Mouse (Mus musculus) MEL (cell line): ENCODE results near the gene Spaca6.

ENCODE experiments used
- CTCF ChIP-seq, 3 experiments: IDR thresholded peaks in 2 of 3; conservative IDR thresholded peaks in 1 of 3; 2 replicates each; pipeline ENCODE4 v1.5.1; 2011 to 2012; ENCODE audit warnings: low read length in 3 of 3, low read depth in 2 of 3, mild to moderate bottlenecking in 2 of 3, improper control_type of control experiment in 1 of 3, inconsistent platforms in 1 of 3, mixed read lengths in 1 of 3, moderate library complexity in 1 of 3; ENCODE audit not compliant: control insufficient read depth in 1 of 3, insufficient read depth in 1 of 3, poor library complexity in 1 of 3, severe bottlenecking in 1 of 3
- ETS1 ChIP-seq: IDR thresholded peaks from 2 replicates; pipeline ENCODE4 v1.6.1; 2012; ENCODE audit warnings: low read depth, mild to moderate bottlenecking, inconsistent platforms, low read length, improper control_type of control experiment, moderate library complexity
- POLR2A ChIP-seq, 2 experiments: IDR thresholded peaks; 2 replicates each; pipeline ENCODE4 v1.6.1; 2011 to 2012; ENCODE audit warnings: low read length in 2 of 2, mild to moderate bottlenecking in 2 of 2, control low read depth in 1 of 2, improper control_type of control experiment in 1 of 2, low read depth in 1 of 2, moderate library complexity in 1 of 2; ENCODE audit not compliant: control insufficient read depth in 1 of 2, insufficient read depth in 1 of 2, poor library complexity in 1 of 2
- SIN3A ChIP-seq: IDR thresholded peaks from 2 replicates; pipeline ENCODE4 v1.6.1; 2012; ENCODE audit warnings: low read length, improper control_type of control experiment, inconsistent platforms
- ZC3H11A ChIP-seq: IDR thresholded peaks from 2 replicates; pipeline ENCODE4 v1.6.1; 2012; ENCODE audit warnings: low read depth, mild to moderate bottlenecking, inconsistent platforms, low read length, improper control_type of control experiment

DNA sequence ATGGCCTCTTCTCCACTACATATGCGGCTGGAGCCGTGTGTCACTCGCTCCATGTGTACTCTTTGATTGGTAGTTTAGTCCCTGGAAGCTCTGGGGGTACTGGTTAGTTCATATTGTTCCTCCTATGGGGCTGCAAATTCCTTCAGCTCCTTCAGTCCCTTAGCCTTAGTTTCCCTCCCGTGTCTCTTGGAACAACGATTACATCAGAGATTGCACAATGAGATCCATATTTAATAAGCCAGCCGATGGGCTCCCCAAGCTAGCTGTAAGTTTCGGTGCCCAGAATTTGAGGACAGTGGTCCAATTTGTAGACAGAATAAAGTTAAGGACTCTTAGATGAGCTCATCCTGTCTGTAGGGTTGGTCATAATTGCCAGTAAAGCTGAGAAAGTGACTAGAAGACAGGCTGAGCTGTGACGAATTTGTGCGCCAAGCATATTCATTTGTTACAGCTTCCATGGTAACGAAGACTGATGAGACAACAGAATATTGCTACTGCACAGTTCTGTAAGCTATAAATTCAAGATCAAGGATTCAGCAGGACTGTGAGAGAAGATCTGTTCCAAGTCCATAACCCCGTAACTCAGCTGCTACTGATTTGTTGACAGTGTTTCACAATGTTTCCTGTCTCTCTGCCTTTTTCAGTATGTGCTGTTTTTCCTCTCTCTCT, 40.0 kb downstream of the Spaca6 start:
- TF ChIP-seq ZC3H11A (no peak), ETS1 (no peak), CTCF (IDR thresholded peaks at IDR 0.05 in 2 of 3, conservative IDR thresholded peaks at IDR 0.05 in 1 of 3; ENCODE audit: control insufficient read depth in 1 of 3, insufficient read depth in 1 of 3, low read depth in 2 of 3, low read length in 3 of 3, poor library complexity in 1 of 3, severe bottlenecking in 1 of 3) (no peak), POLR2A (IDR thresholded peaks at IDR 0.05; ENCODE audit: control insufficient read depth in 1 of 2, insufficient read depth in 1 of 2, low read depth in 1 of 2, low read length in 2 of 2, poor library complexity in 1 of 2) (no peak), SIN3A (no peak)
